Mouse (Mus musculus) cerebellum, adult 8-10 months (tissue): Measurements from ENCODE around the gene Ctf1.

Source experiments
- DNase-seq: peaks from one replicate; pipeline ENCODE4 v3.0.0; 2022

The Ctf1 gene

DNA sequence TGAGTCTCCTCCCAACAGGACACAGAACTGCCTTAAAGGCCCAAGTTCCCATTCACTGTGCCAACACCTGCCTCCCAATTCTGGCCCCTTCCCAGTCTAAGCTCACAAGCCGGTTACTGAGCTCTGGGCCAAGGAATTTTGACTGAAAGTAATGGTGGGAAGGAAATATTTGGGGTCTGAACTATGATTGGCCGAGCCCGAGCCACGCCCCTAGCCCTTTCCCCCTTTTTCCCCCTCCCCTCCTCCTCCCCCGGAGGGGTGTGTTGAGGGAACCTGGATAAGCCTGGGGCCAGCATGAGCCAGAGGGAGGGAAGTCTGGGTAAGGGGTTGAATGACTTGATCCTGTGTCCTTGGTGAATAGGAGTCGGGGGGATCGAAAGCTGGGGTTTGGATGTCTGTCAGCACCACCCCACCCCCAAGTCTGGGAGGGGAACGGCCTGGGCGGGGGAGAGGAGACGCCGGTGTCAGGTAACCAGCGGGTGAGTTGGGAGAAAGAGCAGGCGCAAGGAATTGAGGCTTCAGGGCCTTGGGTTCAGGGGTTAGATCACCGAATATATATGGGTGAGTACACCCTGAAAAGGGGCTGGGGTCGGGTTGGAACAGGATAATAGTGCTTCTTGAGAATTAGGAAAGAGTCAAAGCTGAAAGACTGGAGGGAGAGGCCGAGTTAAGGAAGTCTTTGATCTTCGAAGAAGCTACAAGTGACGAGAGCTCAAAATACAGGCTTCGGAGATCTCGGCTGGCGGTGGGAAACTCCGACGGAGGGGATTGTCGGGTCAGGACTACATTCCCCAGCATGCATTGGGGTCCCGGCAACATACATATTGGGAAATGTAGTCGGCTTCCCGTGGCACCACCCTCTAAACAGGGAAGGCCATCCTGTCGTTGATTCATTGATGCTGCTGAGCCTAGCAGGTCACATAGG is at the start of gene Ctf1:
Gene Ctf1 (plus strand): TSS at position 276 of the 925 bp plus-strand sequence.
- DNase-seq: peak; percentile 76

DNA sequence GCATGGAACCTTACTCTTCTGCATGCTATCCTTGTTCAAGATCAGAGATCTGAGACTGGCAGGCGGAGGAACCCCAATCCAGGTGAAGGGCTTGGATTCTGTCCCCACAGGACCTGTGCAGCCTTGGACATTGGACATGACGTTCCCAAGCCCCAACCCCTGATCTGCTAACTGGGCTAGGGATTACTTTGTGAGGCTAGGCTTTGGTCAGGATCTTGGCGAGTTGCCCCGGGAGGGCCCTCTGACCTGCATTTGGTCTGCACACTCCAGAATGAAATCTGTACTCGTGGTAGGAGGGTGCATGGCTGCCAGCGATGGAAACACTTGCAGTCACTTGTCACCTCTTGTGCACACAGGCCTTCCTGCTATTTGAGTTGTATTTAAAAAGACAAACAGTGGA is 49.6 kb upstream of the Ctf1 start:
- DNase-seq: no peak

DNA sequence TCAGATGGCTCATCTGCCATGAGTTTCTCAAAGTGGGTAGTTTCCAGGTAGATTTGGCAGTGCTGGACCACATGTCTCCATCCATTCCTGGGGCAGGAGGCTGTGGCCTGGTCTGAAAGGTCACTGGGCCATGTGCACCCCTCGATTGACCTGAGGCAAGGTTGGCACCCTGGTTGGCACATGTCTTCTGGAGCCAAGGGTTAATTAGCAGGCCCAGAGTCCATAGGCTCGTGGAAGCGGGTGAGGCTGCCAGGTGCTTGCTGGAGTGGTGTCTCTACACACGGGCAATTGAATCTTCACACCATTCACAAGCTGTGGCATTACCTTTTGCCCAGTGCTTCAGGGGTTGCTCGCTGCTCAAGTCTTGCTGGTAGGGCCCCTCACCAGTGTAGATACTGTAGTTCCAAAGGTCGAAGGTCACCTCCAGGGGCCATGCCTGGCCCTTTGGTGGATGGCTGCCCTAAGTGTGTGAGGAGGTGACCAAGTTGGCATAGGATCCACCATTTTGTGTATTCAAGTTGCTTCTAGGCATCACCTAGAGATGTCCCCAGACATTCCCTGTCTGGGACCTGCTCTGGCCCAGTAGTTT is 46.4 kb upstream of the Ctf1 start:
- no peak for DNase-seq

- DNase-seq: no peak
These were observed 45.9 kb upstream of the Ctf1 start for GRCm38 (mm10) chr7:127666679-127667078.

DNA sequence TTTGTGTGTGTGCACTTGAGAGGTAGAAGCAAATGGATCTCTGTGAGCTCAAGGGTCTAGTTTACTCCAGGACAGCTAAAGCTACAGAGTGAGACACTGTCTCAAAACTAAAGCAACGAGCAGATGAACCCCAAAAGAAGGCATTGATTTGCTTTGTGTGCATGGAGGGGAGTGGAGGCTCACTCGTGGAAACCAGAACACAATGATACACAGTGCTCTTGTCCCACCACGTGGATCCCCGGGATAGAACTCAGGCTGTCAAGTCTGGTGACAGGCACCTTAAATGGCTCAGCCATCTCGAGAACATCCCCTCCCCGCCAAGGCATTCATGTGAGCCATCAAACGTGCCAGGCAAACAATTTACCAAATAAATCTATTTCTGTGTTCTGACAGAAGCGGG is 45.4 kb upstream of the Ctf1 start:
- no peak for DNase-seq

DNA sequence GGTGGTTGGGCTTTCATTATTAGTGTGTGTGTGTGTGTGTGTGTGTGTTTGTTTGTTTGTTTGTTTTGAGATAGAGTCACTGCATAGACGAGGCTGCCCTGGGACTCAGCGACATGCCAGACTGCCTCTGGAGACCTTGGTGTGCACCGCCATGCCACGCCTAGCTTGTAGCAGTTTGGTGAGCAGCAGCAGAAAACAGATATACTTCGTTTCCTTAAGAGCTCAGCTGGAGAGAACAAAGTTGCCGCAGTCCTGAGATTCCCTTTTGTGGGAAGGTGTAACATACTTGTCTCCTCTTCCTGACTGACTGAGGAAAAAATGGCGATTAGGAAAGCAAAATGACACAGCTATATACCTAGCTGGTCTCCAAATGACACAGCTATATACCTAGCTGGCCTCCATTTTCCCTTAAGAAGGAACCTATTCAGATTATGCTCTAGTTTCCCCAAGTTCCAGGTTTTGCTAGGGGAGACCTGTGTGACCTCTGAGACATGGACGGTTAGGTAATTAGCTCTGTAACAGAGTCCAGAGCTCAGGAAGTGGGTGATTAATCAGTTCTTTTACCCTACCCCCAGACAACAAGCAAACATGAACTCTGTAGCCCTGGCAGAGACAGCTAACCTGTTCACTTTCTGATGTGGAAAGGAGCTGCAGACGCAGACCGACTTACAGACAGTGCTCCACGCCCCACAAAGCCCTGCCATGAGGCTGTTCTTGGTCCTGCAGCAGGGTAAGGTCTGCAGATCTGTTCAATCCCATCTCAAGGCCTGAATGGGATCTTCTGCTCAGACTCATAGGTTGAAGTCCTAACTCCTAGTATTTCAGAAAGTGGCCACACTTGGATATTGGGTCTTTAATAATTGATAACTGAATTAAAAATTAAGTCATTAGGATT is 40.4 kb upstream of the Ctf1 start:
- DNase-seq: no peak

- no peak for DNase-seq
These were observed 39.8 kb upstream of the Ctf1 start for GRCm38 (mm10) chr7:127672776-127673175.

DNA sequence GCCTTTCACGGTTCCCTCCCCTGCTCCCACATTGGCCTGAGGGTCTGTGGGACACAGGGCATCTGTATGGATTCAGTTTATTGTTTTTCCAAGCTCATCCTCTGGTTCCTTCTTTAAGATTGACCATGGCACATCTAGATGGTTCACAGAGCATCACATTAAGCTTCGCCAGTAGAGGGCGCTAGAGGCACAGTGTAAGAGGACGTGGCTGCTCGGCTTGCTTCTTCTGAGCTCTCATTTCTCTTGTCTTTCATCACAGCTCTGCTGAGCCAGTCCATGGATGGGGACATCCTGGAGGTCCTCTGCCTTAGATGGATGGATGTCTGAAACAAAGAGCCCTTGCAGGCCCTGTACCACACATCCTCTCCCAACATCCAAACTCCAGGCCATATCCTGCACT is 37.6 kb upstream of the Ctf1 start:
- DNase-seq: peak; percentile 88

DNA sequence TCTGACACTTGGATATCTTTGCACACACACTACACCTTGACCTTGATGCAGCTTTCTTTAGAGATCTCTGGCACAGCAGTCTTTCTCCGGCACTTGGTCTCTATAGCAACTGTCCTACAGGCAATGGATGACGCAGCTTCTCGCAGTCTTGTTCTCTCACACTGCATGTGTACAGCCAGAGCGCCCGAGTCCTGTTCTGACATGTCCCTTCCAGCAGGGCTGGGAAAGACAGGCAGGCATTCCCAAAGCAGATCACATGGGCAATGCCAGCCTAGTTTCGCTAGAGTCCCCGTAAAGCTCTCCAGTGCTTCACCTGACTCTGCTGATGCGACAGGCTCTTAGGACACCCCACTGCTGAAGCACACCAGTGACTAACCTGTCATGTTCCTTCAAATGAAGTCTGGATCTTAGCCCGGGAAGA is 37.1 kb upstream of the Ctf1 start:
- DNase-seq: no peak

DNA sequence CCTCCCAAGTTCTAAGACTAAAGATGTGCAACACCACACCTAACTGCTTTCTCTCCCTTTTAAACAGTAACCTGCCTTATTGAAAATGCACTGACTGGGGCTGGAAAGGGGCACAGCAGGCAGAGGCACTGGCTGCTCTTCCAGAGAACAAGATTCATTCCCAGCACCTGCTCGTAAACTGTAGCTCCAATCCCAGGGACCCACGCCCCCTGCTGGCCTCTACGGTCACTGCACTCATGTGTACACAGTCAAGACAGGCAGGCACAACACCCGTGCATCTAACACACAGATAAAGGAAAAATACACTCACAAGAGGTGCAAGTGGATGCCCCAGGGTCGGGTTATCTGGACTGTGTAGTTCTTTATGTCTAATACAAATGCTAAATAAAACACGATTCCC is 35.5 kb upstream of the Ctf1 start:
- DNase-seq: peak; percentile 50

DNA sequence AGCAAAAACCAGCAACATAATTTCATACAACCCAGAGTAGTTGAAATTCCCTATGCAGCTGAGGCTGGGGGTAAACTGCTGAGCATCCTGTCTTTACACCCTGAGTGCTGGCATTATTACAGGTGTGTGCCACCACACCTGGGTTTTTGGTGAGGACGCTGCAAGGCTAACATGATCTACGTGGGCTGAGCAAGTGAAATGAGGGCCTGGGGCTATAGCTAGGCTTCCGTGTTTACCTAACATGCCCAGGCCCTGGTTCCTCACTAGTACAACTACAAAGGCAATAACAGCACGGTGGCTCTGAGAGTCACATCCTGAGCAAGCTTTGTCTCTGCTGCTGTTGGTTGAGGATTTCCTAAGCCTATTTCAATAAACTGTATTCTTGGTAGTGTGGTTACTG is 34.9 kb upstream of the Ctf1 start:
- no peak for DNase-seq

- no peak for DNase-seq
These were observed 33.7 kb upstream of the Ctf1 start for GRCm38 (mm10) chr7:127678811-127679210.

DNA sequence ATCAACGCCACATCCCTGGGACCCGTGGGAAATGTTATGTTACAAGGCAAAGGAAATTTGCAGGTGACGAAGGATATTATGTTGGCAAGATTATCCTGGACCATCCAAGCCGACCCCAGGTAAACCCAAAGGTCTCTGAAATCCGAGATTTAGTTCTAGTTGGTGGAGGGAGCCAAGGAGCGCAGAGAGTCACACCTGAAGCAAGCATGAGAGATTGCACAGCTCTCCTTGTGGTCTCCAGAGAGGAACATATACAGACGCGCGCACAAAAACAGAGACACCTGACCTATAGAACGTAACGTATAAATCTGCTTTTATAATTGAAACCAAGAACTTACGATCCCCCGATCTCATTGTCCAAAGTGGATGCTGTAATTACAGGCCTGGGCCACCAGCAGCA is 32.0 kb upstream of the Ctf1 start:
- no peak for DNase-seq

DNA sequence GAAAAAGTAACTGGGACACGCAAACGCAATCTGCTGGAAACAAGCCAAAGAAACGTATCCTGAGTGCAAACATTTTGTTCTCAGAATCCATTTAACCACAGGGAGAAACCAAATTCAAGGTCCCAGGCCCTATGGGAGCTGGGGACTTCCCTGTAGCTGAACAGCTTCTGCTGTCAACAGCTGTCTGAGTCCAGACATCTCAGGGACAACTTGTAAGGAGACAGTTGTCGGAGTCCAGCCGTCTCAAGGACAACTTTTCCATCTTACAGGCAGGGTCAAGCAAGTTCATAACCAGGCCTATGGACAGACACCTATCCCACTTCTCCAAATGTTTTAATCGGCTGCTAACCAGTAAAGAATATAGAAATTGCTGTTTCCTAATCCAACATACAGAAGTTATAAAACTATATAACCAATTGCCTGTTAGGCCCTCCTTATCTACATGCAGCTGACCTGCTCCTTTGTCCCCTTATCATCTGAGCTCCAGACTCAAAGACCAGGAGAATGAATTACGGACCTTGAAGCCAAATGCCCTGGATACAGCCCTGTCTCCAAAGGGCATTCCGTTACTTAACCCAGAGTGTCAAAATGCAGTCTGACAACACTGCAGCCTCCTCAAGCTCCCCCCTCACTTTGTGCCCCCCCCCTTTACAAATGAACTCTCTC is 30.5 kb upstream of the Ctf1 start:
- no peak for DNase-seq

DNA sequence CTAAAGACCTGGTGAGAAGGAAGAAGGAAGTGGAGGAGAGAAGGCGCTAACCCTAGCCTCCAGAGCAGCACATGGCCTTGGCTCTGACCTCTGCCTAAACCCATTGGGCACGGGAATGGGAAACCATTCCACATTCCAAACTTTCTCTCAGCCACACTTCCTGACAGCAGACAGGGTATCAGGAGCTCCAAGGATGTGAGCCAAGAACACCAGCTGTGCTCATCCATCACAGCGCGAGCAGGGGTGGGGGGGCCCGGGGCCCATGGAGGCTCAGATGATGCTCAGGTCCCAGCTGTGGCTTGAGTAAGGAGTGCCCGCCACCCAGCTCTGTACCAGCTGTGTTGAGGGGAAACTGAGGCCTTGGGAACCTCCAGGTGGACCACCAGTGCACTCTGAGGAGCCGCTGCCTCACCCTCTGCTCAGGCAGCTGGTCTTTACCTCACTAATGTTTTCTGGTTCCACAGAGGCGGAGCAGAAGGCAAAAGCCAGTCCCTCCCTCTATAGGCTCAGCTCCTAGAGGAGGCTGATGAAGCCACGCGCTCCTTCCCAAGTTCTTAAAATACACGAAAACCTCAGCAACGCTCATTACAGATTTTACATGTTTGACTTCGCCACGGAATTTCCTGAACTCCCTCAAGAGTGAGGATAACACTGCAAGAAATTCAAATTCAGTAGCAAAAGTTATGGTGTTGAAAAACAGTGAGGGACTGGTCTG is 27.1 kb upstream of the Ctf1 start:
- DNase-seq: no peak

DNA sequence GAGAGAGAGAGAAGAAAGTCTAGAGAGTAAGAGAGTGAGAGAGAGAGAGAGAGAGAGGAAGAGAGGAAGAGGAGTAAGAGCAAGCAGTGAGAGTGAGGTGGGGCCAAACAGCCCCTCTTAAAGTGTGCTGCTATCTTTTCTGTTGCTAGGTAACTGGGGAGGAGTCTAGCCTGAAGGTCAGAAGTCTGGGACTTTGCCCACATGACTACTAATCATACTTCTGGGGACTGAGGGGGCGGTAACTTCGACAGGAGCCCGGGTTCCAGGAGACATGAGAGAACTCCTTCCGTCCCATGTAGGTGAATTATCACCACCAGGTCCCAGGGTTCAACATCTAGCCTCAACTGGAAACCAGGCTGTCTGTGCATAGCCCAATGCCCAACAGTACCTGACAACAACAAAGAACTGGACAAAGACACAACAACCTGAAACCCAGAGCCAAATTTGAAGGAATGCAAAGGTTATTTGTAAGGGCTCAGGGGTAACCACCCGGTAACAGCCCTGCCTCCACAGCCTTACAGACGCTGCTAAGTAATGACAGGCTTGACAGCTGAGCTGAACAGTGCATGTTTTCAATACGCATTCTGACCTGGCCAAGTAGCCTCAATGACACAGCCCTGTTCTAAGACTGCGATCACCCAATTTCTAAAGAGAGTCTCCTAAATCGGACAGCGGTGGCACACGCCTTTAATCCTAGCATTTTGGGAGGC is 25.6 kb upstream of the Ctf1 start:
- DNase-seq: no peak

GRCm38 (mm10) chr7:127688935-127689334 is 23.6 kb upstream of the Ctf1 start:
- no peak for DNase-seq

- DNase-seq: no peak
These were observed 22.8 kb upstream of the Ctf1 start for GRCm38 (mm10) chr7:127689626-127690280.

DNA sequence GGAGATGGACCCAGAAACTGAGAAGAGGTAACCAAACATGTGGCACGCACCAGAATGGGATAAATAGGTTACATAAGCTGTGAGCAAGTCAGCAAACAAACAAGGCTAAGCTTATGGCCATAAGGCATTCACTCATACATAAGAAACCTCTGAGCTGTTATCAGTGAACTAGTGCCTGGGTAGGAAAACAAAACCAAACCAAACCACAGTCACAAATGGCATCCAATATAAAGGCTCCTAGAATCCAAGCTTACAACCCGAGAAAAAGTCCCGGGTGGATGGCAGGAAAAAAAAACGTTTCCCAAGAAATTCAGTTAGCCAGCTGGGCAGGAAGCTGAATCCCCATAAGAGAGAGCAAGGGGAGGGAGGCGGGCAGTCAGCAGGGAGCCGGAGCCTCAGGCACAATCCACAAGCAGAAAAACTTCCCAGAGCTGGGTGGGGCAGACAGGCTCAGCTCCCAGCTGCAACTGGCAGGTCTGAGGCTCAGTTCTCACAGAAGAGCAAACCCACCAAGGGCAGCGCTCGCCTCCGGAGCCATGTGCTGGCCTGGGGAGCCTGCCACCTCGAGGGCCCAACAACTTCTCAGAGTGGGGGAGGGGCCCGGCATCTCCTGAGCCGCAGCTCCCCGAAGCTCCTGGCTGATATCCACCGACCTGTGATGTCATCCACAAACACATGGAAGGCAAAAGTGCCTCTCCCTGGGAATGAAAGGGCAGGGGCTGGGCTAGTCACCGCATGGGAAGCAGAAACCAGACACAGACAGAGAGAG is 21.1 kb upstream of the Ctf1 start:
- DNase-seq: peak; percentile 72

DNA sequence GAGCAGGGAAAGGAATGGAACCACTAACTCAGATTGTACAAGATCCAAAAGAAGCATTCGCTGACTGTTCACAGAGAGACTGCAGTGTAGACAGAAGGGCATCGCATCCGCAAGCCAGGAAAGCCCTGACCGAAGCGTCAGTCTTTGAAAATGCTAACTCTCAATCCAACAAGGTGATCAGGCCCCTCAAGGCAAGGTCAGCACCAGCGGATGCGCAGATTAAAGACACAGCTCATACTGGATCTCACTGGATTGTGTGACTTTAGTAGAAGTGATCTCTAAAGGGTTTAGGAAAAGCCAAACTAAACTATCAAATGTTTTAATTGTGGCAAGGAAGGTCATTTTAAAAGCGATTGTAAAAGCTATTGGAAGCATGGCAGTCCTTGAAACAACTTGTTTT is 19.2 kb upstream of the Ctf1 start:
- DNase-seq: no peak
